Mouse (Mus musculus) frontal cortex, postnatal 25 days (tissue): ENCODE measurements at regions not wholly inside any gene's neighbourhood (a gene's known extent, or its start where the extent isn't known, plus 50 kb on each side); places are given as distances from the start of the nearest gene placed in this dataset.

Experiments used
- DNase-seq, 2 experiments: peaks; one replicate each; pipeline ENCODE4 v3.0.0; 2022; ENCODE audit warnings: low spot score in 2 of 2

- no peak for DNase-seq
Measured at GRCm38 (mm10) chr8:107717856-107718255, 129.6 kb upstream of the Psmd7 start.

GRCm38 (mm10) chr8:107719656-107720055 is 131.4 kb upstream of the Psmd7 start:
- no peak for DNase-seq

GRCm38 (mm10) chr8:107726716-107727115 is 138.5 kb upstream of the Psmd7 start:
- no peak for DNase-seq

- no peak for DNase-seq
Measured at GRCm38 (mm10) chr8:107727276-107727675, 139.0 kb upstream of the Psmd7 start.

- no peak for DNase-seq
Measured at GRCm38 (mm10) chr8:107739091-107739490, 150.8 kb upstream of the Psmd7 start.

GRCm38 (mm10) chr8:107757083-107757482 is 168.8 kb upstream of the Psmd7 start:
- DNase-seq, result no peak

- DNase-seq, result no peak
Measured at GRCm38 (mm10) chr8:107758637-107759036, 170.4 kb upstream of the Psmd7 start.

GRCm38 (mm10) chr8:107776906-107777305 is 165.5 kb upstream of the Zfhx3 start:
- DNase-seq, result no peak

GRCm38 (mm10) chr8:107785771-107786170 is 156.7 kb upstream of the Zfhx3 start:
- no peak for DNase-seq

GRCm38 (mm10) chr8:107792286-107792685 is 150.2 kb upstream of the Zfhx3 start:
- DNase-seq, result no peak

GRCm38 (mm10) chr8:107814931-107815330 is 127.5 kb upstream of the Zfhx3 start:
- no peak for DNase-seq

- DNase-seq, result no peak
Measured at GRCm38 (mm10) chr8:107815775-107816174, 126.7 kb upstream of the Zfhx3 start.

GRCm38 (mm10) chr8:107817796-107818195 is 124.6 kb upstream of the Zfhx3 start:
- DNase-seq, result no peak

- DNase-seq, result no peak
Measured at GRCm38 (mm10) chr8:107820174-107820760, 122.2 kb upstream of the Zfhx3 start.

- no peak for DNase-seq
Measured at GRCm38 (mm10) chr8:107821522-107821921, 120.9 kb upstream of the Zfhx3 start.

- no peak for DNase-seq
Measured at GRCm38 (mm10) chr8:107824096-107824495, 118.3 kb upstream of the Zfhx3 start.

- peak in 1 of 2 experiments; percentile 2 for DNase-seq
Measured at GRCm38 (mm10) chr8:107824640-107825039, 117.8 kb upstream of the Zfhx3 start.

- DNase-seq, result no peak
Measured at GRCm38 (mm10) chr8:107827500-107828125, 114.8 kb upstream of the Zfhx3 start.

GRCm38 (mm10) chr8:107828541-107828940 is 113.9 kb upstream of the Zfhx3 start:
- no peak for DNase-seq

- no peak for DNase-seq
Measured at GRCm38 (mm10) chr8:107833481-107833880, 109.0 kb upstream of the Zfhx3 start.

GRCm38 (mm10) chr8:107846141-107846540 is 96.3 kb upstream of the Zfhx3 start:
- DNase-seq, result no peak

- no peak for DNase-seq
Measured at GRCm38 (mm10) chr8:107851236-107852043, 91.0 kb upstream of the Zfhx3 start.

GRCm38 (mm10) chr8:107859770-107860169 is 82.7 kb upstream of the Zfhx3 start:
- DNase-seq, result no peak
